Mouse (Mus musculus) lung, postnatal 10 days (tissue): ENCODE measurements at regions not wholly inside any gene's neighbourhood (a gene's known extent, or its start where the extent isn't known, plus 50 kb on each side); places are given as distances from the start of the nearest gene placed in this dataset.
"Not testable (repeated sequence)": the region's sequence is repeated elsewhere in the genome, so short reads cannot be mapped to it uniquely, and the experiment has no call there.

ENCODE experiments used
- DNase-seq: peaks from one replicate; pipeline ENCODE4 v3.0.0; 2021

GRCm38 (mm10) chr15:60333573-60334306, 317.3 kb upstream of the 4933412E24Rik start:
- no peak for DNase-seq

GRCm38 (mm10) chr15:60317577-60317976, 301.2 kb upstream of the 4933412E24Rik start:
- no peak for DNase-seq

DNA sequence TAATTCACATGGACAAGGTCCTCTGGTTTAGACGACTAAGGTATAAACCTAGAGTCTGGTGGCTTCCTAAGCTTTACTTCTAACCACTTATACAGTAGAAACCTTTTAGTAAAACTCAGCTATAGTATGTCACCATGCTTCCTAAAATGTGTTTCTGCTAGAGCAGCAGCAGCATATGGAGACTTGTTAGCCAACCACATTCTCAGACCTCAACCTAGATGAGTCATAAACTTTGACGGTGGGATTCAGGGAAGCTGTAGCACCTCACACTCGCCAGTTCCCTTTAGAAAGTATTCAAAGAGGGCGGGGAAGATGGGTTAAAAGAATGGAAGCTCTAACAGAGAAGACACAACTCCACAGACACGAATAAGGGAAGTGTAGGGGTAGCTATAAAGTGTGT, 298.8 kb upstream of the 4933412E24Rik start:
- DNase-seq = no peak

DNA sequence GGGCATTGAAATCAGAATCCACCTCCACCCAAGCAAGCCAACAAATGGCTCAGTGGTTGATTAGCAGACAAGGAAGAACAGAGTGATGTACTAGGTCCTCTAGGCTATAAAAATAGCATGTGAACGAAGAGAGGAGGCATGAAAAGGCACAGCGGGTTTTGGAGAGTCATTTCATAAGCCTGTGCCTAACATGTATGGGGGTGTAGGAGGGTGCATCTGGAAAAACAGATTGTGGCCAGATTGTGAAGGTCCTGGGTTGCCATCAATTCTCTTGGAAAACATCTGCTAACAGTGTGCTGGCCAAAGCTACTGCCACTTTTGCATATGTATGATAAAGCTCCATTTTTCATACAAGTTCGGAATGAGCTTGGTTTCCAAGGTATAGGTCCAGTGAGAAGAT, 293.5 kb upstream of the 4933412E24Rik start:
- DNase-seq = no peak

DNA sequence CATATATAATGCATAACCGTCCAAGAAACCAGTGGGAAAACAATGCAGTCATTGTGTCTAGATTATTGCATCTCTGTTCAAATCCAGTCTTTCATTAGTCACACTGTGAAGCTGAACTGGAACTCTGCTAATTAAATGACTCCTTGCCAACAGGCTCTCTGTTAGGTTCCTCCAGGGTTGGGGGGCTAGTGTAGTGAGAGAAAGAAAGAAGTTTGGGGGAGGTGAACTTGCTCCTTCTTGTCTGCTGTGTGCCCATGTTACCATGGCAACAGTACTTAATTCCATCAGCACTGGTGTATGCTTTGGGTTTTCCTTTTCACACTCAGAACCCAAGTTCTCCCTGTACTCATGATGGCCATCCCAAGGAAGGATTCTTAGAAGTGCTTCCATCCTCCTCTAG, 292.6 kb upstream of the 4933412E24Rik start:
- no peak for DNase-seq

DNA sequence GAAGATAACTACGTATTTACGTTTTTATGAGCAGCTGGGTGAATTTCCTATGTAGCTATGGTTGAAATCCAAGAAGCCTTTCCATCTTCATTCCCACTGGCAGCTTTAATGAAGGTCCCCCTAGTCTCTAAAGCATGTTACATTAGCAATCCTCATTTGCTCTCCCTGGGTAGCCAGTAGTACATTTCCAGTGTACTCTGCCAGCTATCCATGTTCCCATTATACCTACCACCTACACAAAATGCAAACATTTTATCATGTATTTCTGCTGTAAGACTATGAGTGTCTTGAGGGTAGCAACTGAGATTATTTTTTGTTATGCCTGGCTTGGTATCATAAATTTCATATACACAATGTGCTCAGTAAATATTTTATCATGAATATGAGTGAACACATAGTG, 291.7 kb upstream of the 4933412E24Rik start:
- no peak for DNase-seq

DNA sequence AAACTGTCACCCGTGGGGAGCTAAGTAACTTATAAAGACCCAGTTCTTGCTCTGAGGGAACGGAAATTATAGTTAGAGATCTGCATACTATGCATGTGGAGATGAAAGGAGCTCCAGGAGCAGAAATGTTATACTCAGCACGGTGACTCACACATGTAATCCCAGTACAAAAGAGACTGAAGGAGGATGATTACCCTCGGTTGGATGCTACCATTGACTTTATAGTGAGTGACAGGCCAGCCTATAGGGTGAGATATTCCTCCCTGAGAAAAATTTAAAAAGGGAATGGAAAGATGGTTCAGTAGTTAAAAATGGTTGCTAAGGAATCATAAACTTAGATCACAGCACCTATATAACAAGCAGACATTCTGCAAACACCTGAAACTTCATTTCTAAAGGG, 287.1 kb upstream of the 4933412E24Rik start:
- DNase-seq = no peak

DNA sequence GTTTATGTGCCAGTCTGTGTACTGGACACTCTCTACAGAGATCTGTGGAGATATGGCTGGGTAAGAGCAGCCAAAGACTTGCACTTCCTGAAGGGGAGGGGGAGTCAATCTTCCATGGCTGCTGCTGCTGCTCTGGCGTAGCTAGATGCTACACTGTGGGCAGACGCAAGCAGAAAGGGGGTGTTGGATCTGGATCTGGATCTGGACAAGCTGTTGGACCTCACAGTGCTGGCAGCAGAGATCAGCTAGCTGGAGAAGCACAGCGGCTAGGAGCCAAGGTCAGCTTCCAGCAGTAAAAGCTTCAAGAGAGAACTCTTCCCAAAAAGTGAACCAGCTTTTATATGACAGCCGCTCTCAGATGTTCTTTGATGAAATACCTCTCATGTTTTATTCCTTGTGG, 285.5 kb upstream of the 4933412E24Rik start:
- peak; percentile 56 for DNase-seq

DNA sequence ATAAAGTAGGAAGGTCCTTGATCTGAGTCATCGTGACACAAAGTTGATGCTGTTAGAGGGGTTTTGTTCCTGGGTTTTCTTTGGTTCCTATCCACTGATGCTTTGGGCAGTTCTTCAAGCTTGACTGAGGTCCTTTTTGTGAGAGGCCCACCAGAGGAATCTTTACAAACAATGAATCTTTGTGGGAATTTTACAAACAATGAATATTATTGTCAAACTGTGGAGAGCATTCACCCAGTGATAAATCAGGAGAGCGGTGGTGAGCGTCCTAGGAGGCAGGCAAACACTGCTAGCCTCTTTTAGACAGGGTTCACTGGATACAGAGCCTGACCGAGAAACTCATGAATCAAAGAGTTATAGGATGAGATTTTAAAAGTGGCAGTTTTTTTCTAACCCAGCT, 268.9 kb upstream of the 4933412E24Rik start:
- DNase-seq = no peak

- no peak for DNase-seq
Measured at GRCm38 (mm10) chr15:60280378-60280777, 264.0 kb upstream of the 4933412E24Rik start.

GRCm38 (mm10) chr15:60253661-60254060, 237.2 kb upstream of the 4933412E24Rik start:
- not testable (repeated sequence) for DNase-seq

- no peak for DNase-seq
Measured at GRCm38 (mm10) chr15:60226335-60226938, 210.0 kb upstream of the 4933412E24Rik start.

- no peak for DNase-seq
Measured at GRCm38 (mm10) chr15:60195070-60195469, 178.7 kb upstream of the 4933412E24Rik start.

DNA sequence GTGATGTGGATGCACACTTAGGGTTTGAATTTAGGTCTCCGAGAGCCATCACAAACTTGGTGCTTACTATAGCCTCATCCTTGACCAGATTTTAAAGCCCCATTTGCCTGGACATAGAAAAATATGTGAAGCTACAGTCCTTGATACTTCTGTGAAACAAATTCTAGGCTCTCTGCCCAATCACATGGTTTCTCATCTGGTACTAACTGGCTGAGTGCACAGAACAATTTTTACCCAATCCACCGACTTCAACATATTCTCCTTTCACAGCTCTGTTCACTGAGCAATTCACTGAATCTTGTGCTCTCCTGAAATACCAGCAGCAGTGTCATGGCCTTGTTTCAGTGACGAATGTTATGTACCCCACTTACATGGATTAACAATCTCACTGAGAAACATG, 176.7 kb upstream of the 4933412E24Rik start:
- no peak for DNase-seq

DNA sequence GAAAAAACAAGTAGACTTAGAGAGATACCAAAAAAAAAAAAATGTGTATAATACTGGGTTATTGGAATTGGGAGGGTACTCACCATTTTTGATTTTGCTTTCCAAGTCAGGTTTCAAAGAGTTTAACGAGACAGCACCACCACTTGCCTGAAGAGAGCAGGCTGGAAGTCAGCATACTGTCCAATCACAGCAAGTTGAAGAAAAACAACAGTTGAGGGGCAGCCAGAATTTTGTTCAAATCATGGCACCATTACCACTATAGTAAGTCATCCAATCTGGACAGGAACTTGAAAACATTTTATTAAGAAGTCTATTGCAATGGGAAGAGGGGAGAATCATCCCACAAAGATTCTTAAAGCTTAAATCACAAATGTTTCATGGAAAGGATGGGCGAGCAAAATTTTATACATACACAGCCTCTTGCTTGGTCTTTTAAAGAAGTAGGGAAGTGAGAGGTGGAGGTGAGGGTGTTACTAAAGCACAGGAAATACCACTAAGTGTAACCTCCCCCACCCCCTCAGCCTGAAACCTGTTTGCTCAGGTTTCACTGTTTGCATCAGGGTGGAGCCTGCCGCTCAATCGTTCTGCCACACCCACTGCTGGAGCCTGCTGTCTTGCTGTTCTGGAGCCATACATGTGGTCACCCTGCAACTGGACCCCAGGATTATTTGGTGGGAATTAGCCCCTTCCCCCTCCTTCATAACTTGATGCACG, 170.7 kb upstream of the 4933412E24Rik start:
- peak; percentile 7 for DNase-seq

GRCm38 (mm10) chr15:60141554-60142070, 125.2 kb upstream of the 4933412E24Rik start:
- DNase-seq = no peak

- DNase-seq = no peak
Measured at GRCm38 (mm10) chr15:60136671-60137070, 120.3 kb upstream of the 4933412E24Rik start.

DNA sequence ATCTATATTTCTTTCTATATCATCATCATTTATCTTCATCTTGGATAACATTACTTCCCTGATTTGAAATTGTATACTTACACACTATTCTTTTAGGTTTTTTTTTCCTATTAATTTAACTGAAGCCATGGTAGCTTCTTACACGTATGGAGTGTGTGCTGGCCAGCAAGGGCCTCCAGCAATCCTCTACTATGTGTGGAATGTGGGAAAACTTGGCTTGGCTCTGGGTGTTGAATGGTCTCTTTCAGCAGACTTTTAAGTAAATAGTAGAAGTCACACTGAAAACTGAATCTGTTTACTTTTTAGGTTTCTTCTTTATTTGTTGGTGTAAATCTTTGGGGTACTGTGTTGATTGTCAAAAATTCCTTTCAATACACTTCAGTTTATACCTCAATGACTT, 118.1 kb upstream of the 4933412E24Rik start:
- no peak for DNase-seq

DNA sequence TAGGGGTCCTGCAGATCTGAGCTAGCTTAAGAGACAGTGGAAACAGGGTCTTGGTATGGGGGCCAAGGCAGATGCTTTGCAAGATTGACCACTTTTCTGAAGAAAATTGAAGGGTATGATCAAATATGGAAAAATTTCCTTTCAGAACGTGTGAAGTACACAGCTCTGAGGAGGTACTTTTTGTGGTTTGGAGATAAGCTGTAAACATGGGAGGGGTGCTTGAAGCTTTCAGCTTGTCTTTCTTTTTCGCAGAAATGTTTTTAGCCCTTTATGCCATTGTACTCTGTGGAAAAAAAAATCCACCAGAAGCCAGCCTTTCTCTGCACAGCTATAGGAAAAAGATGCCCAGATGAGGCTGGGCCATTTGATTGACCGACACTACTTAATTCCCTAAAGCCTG, 116.3 kb upstream of the 4933412E24Rik start:
- DNase-seq = no peak

DNA sequence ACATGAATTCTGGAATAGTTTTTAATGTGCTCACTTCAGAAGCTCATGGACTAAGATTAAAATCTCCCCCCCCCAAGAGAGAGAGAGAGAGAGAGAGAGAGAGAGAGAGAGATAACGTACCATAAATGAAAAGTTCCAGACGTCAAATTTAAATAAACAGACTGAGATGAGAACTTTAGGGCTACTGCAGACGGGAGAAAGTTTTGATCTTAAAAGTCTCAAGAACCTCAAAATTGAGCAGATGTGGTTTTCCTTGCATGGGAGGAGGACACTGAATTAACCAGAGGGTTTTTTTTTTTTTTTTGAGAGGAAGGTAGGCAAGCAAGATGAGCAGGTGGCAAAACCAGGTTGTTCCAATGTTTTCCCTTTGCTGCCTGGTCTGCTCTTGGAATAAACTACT, 108.0 kb upstream of the 4933412E24Rik start:
- DNase-seq = no peak

- no peak for DNase-seq
Measured at GRCm38 (mm10) chr15:60119926-60120325, 103.5 kb upstream of the 4933412E24Rik start.

GRCm38 (mm10) chr15:60111885-60112284, 95.5 kb upstream of the 4933412E24Rik start:
- DNase-seq = no peak

DNA sequence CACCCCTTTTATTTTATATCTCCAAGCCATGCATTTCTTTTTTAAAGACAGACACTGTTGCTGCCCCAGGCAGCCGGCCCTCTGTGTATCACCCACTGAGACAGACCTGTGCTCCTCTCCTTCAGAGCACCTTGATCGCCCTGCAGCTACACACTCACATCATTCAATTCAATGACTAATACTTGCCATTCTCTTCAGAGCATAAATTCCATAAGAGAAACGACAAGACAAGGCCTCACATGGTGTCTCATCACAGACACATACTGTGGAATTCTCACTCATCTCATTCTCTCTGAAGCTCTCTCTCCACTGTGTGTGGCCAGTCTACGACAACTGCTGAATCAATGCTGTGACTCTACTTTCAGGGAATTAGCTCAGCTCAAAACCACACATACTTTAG, 94.6 kb upstream of the 4933412E24Rik start:
- no peak for DNase-seq

- DNase-seq = no peak
Measured at GRCm38 (mm10) chr15:60104126-60104525, 87.7 kb upstream of the 4933412E24Rik start.
